19 mouse cellular contexts compared by ENCODE assay signal in genomic region chr9:108996411-108996810, GRCm38 (mm10). TPM values are rescaled to one million over a fixed set of nuclear protein-coding genes. Genes with fewer than 3 reads are reported as not detected.
DNase-seq lines count a peak whose midpoint lies in the region; ATAC-seq and TF ChIP-seq lines count a peak whose summit lies in the region.
"Had no signal": no experiment of that assay in that cellular context is flagged by ENCODE, and none has a peak within 500 bp of the region (broad histone marks: within the 10 kb centered on the region; RNA-seq: fewer than 3 reads in every experiment).

No protein-coding gene starts in this region.

- H3K9me3 ChIP-seq in kidney, embryonic 15.5 days (replicated peaks), result no peaks in the 10 kb centered on the region
- no peaks in the 10 kb centered on the region for H3K9me3 ChIP-seq in kidney, embryonic 16.5 days (ENCODE audit: low read length)
- H3K9me3 ChIP-seq in liver, embryonic 16.5 days (replicated peaks; ENCODE audit: control insufficient read depth, low read length), result no peaks in the 10 kb centered on the region
- H3K9me3 ChIP-seq: embryonic facial prominence, embryonic 12.5 days; heart, embryonic 12.5 days; neural tube, embryonic 15.5 days had no signal

- peaks cover 28% of the 10 kb centered on the region for H3K4me1 ChIP-seq in kidney, embryonic 15.5 days
- peaks cover 15% of the 10 kb centered on the region; the same call in 1 of the 2 replicates for H3K4me1 ChIP-seq in bone marrow, adult 2 months (ENCODE audit: control insufficient read depth, insufficient read depth, low read length)
- H3K4me1 ChIP-seq in kidney, embryonic 16.5 days (ENCODE audit: insufficient read depth, low read length), result peaks cover 20% of the 10 kb centered on the region
- peaks cover 18% of the 10 kb centered on the region for H3K4me1 ChIP-seq in liver, embryonic 16.5 days (ENCODE audit: control insufficient read depth, low read depth, low read length)

- 0 out of 2 replicates have a peak, but pooled peaks have one; percentile 1 for TF ChIP-seq CTCF in bone marrow, adult 2 months (IDR thresholded peaks at IDR 0.05; ENCODE audit: control insufficient read depth, insufficient read depth, low read length)

- no peak overlapping the region for H3K4me3 ChIP-seq in kidney, embryonic 15.5 days (replicated peaks)
- peak overlapping the region; percentile 51 for H3K4me3 ChIP-seq in bone marrow, adult 2 months (replicated peaks; ENCODE audit: control insufficient read depth, low read depth, low read length)
- H3K4me3 ChIP-seq in kidney, embryonic 16.5 days (ENCODE audit: low read length), result no peak overlapping the region
- no peak overlapping the region for H3K4me3 ChIP-seq in liver, embryonic 16.5 days (ENCODE audit: low read depth, low read length)
- H3K4me3 ChIP-seq: embryonic facial prominence, embryonic 12.5 days; heart, embryonic 12.5 days; neural tube, embryonic 15.5 days had no signal

- TF ChIP-seq POLR2A in bone marrow, adult 2 months (IDR thresholded peaks at IDR 0.05; ENCODE audit: borderline replicate concordance, control insufficient read depth, low read depth, low read length), result no peak

- no peak for ATAC-seq in kidney, embryonic 15.5 days (replicated peaks; ENCODE audit: low FRiP score)
- no peak for ATAC-seq in kidney, embryonic 16.5 days (ENCODE audit: low FRiP score, low TSS enrichment)
- no peak for ATAC-seq in liver, embryonic 16.5 days (ENCODE audit: low read depth)
- no peak for ATAC-seq in megakaryocyte-erythroid progenitor cell, adult 5-6 weeks (replicated peaks; ENCODE audit: low FRiP score, low TSS enrichment, poor library complexity, severe bottlenecking)

- H3K27me3 ChIP-seq in kidney, embryonic 15.5 days, result no peaks in the 10 kb centered on the region
- H3K27me3 ChIP-seq in kidney, embryonic 16.5 days (ENCODE audit: insufficient read depth, low read length), result no peaks in the 10 kb centered on the region
- no peaks in the 10 kb centered on the region for H3K27me3 ChIP-seq in liver, embryonic 16.5 days (ENCODE audit: control insufficient read depth, insufficient read depth, low read depth, low read length)
- H3K27me3 ChIP-seq: embryonic facial prominence, embryonic 12.5 days; heart, embryonic 12.5 days; neural tube, embryonic 15.5 days had no signal

- H3K4me2 ChIP-seq in kidney, embryonic 15.5 days, result no peak overlapping the region
- H3K4me2 ChIP-seq in kidney, embryonic 16.5 days (replicated peaks; ENCODE audit: low read depth, low read length), result no peak overlapping the region
- H3K4me2 ChIP-seq in liver, embryonic 16.5 days (ENCODE audit: low read depth, low read length), result peak overlapping the region; percentile 1; the same call in 1 of the 2 replicates
- H3K4me2 ChIP-seq: embryonic facial prominence, embryonic 12.5 days; heart, embryonic 12.5 days; midbrain, embryonic 11.5 days; neural tube, embryonic 15.5 days had no signal

- H3K9ac ChIP-seq in kidney, embryonic 15.5 days, result no peak overlapping the region
- H3K9ac ChIP-seq in kidney, embryonic 16.5 days (replicated peaks; ENCODE audit: low read length), result no peak overlapping the region
- no peak overlapping the region for H3K9ac ChIP-seq in liver, embryonic 16.5 days (ENCODE audit: low read depth, low read length)
- H3K9ac ChIP-seq: embryonic facial prominence, embryonic 12.5 days; neural tube, embryonic 15.5 days had no signal

- peak; percentile 85 for DNase-seq in kidney, adult 11 months
- DNase-seq in MN1 (ENCODE audit: low spot score), result no peak
- DNase-seq in cerebellum, postnatal 14 days, result no peak
- DNase-seq: cerebellum, adult 11-12 months; gastrocnemius, postnatal 36 days; heart, postnatal 36 days; left cerebral cortex, postnatal 4 days; lung, adult 18-20 months had no signal

- H3K27ac ChIP-seq in kidney, embryonic 15.5 days, result no peak overlapping the region
- H3K27ac ChIP-seq in bone marrow, adult 2 months (ENCODE audit: control insufficient read depth, insufficient read depth, low read depth, low read length, poor library complexity), result peak overlapping the region; percentile 93
- peak overlapping the region; percentile 5; the same call in 1 of the 2 replicates for H3K27ac ChIP-seq in kidney, embryonic 16.5 days (ENCODE audit: low read length)
- H3K27ac ChIP-seq in liver, embryonic 16.5 days (ENCODE audit: low read length), result 0 out of 2 replicates have a peak overlapping the region, but pooled peaks have one; percentile 5
- H3K27ac ChIP-seq: embryonic facial prominence, embryonic 12.5 days; neural tube, embryonic 15.5 days had no signal

- WGBS in kidney, embryonic 15.5 days, result 57% methylated on average over 9 of the region's 9 CpGs
- 55% methylated on average over 9 of the region's 9 CpGs for WGBS in bone marrow, adult 2 months
- 46% methylated on average over 9 of the region's 9 CpGs for WGBS in kidney, embryonic 16.5 days
- WGBS in liver, embryonic 16.5 days (ENCODE audit: insufficient replicate concordance), result 64% methylated on average over 9 of the region's 9 CpGs

- no peaks in the 10 kb centered on the region for H3K36me3 ChIP-seq in kidney, embryonic 15.5 days
- no peaks in the 10 kb centered on the region for H3K36me3 ChIP-seq in kidney, embryonic 16.5 days (ENCODE audit: insufficient read depth, low read length)
- no peaks in the 10 kb centered on the region for H3K36me3 ChIP-seq in liver, embryonic 16.5 days (ENCODE audit: control insufficient read depth, insufficient read depth)
- H3K36me3 ChIP-seq: embryonic facial prominence, embryonic 12.5 days; heart, embryonic 12.5 days had no signal

RNA-seq across cellular contexts. Expression of gene Pfkfb4, which starts 4.8 kb away (rescaled TPM):
- polyA plus RNA-seq in kidney, embryonic 15.5 days (2015; fragmentation: Nextera tagmentation; extraction: Ambion mirVana), result 8.7 and 10.6 TPM in 2 replicates
- 15.4 and 35.2 TPM in 2 replicates for polyA plus RNA-seq in bone marrow, adult 2 months (2011; ENCODE audit: insufficient read depth, insufficient read length, low replicate concordance, missing spikeins)
- 10.4 and 10.9 TPM in 2 replicates for polyA plus RNA-seq in kidney, embryonic 16.5 days (2015; fragmentation: Nextera tagmentation; extraction: Ambion mirVana)
- 4.0 and 4.4 TPM in 2 replicates for polyA plus RNA-seq in liver, embryonic 16.5 days (2015; fragmentation: Nextera tagmentation; extraction: Ambion mirVana)
- total RNA-seq in megakaryocyte-erythroid progenitor cell, adult 5-6 weeks (2014; fragmentation: Nextera tagmentation), result 6.2 and 22.7 TPM in 2 replicates
- total RNA-seq in megakaryocyte-erythroid progenitor cell, adult 5-6 weeks (2017), result 4.8 and 11.5 TPM in 2 replicates

RNA-seq across cellular contexts. Expression of gene Ucn2, which starts 10.6 kb away (rescaled TPM):
- 0.14 and 0.18 TPM in 2 replicates for polyA plus RNA-seq in kidney, embryonic 15.5 days (2015; fragmentation: Nextera tagmentation; extraction: Ambion mirVana)
- not detected in 2 replicates for polyA plus RNA-seq in bone marrow, adult 2 months (2011; ENCODE audit: insufficient read depth, insufficient read length, low replicate concordance, missing spikeins)
- polyA plus RNA-seq in kidney, embryonic 16.5 days (2015; fragmentation: Nextera tagmentation; extraction: Ambion mirVana), result 0.31 TPM in 1 of 2 replicates, not detected in the other
- not detected in 2 replicates for polyA plus RNA-seq in liver, embryonic 16.5 days (2015; fragmentation: Nextera tagmentation; extraction: Ambion mirVana)
- total RNA-seq in megakaryocyte-erythroid progenitor cell, adult 5-6 weeks (2014; fragmentation: Nextera tagmentation), result 1.2 TPM in 1 of 2 replicates, not detected in the other
- total RNA-seq in megakaryocyte-erythroid progenitor cell, adult 5-6 weeks (2017), result not detected in 2 replicates
- total RNA-seq: common myeloid progenitor, adult 5-6 weeks; heart, postnatal 36 days; layer of hippocampus, postnatal 14 days had no signal
- polyA plus RNA-seq: heart, embryonic 12.5 days; neural tube, embryonic 15.5 days had no signal

RNA-seq across cellular contexts. Expression of gene Shisa5, which starts 42.0 kb away (rescaled TPM):
- polyA plus RNA-seq in kidney, embryonic 15.5 days (2015; fragmentation: Nextera tagmentation; extraction: Ambion mirVana), result 81.7 and 95.6 TPM in 2 replicates
- polyA plus RNA-seq in bone marrow, adult 2 months (2011; ENCODE audit: insufficient read depth, insufficient read length, low replicate concordance, missing spikeins), result 69.2 and 133 TPM in 2 replicates
- polyA plus RNA-seq in kidney, embryonic 16.5 days (2015; fragmentation: Nextera tagmentation; extraction: Ambion mirVana), result 104 and 110 TPM in 2 replicates
- polyA plus RNA-seq in liver, embryonic 16.5 days (2015; fragmentation: Nextera tagmentation; extraction: Ambion mirVana), result 20.9 and 23.2 TPM in 2 replicates
- total RNA-seq in megakaryocyte-erythroid progenitor cell, adult 5-6 weeks (2014; fragmentation: Nextera tagmentation), result 52.0 and 52.8 TPM in 2 replicates
- 37.6 and 74.5 TPM in 2 replicates for total RNA-seq in megakaryocyte-erythroid progenitor cell, adult 5-6 weeks (2017)

RNA-seq across cellular contexts. Expression of gene Col7a1, which starts 43.0 kb away (rescaled TPM):
- 2.1 and 3.5 TPM in 2 replicates for polyA plus RNA-seq in kidney, embryonic 15.5 days (2015; fragmentation: Nextera tagmentation; extraction: Ambion mirVana)
- polyA plus RNA-seq in bone marrow, adult 2 months (2011; ENCODE audit: insufficient read depth, insufficient read length, low replicate concordance, missing spikeins), result 5.5 and 17.5 TPM in 2 replicates
- 2.9 and 3.9 TPM in 2 replicates for polyA plus RNA-seq in kidney, embryonic 16.5 days (2015; fragmentation: Nextera tagmentation; extraction: Ambion mirVana)
- polyA plus RNA-seq in liver, embryonic 16.5 days (2015; fragmentation: Nextera tagmentation; extraction: Ambion mirVana), result 0.19 and 0.46 TPM in 2 replicates
- 0.45 TPM in 1 of 2 replicates, not detected in the other for total RNA-seq in megakaryocyte-erythroid progenitor cell, adult 5-6 weeks (2014; fragmentation: Nextera tagmentation)
- total RNA-seq in megakaryocyte-erythroid progenitor cell, adult 5-6 weeks (2017), result 0.42 TPM in 1 of 2 replicates, not detected in the other

RNA-seq across cellular contexts. Expression of gene Uqcrc1, which starts 60.0 kb away (rescaled TPM):
- polyA plus RNA-seq in kidney, embryonic 15.5 days (2015; fragmentation: Nextera tagmentation; extraction: Ambion mirVana), result 513 and 523 TPM in 2 replicates
- 50.7 and 70.0 TPM in 2 replicates for polyA plus RNA-seq in bone marrow, adult 2 months (2011; ENCODE audit: insufficient read depth, insufficient read length, low replicate concordance, missing spikeins)
- 621 and 666 TPM in 2 replicates for polyA plus RNA-seq in kidney, embryonic 16.5 days (2015; fragmentation: Nextera tagmentation; extraction: Ambion mirVana)
- polyA plus RNA-seq in liver, embryonic 16.5 days (2015; fragmentation: Nextera tagmentation; extraction: Ambion mirVana), result 299 and 310 TPM in 2 replicates
- 281 and 361 TPM in 2 replicates for total RNA-seq in megakaryocyte-erythroid progenitor cell, adult 5-6 weeks (2014; fragmentation: Nextera tagmentation)
- total RNA-seq in megakaryocyte-erythroid progenitor cell, adult 5-6 weeks (2017), result 283 and 345 TPM in 2 replicates
